Mouse (Mus musculus) heart, postnatal 0 days (tissue): Measurements from ENCODE around the gene Hrct1. TPM values are rescaled to one million over a fixed set of nuclear protein-coding genes. Genes with fewer than 3 reads are reported as not detected.

Experiments used
- ATAC-seq: fragments of 200-750 bp; cut with Nextera tagmentation; 2 replicates; pipeline ENCODE4 v1.8.0; 2017; ENCODE audit warnings: low read depth, moderate number of reproducible peaks, moderate library complexity; ENCODE audit not compliant: insufficient read depth
- DNase-seq: peaks from one replicate; pipeline ENCODE4 v3.0.0-alpha.2; 2016; ENCODE audit warnings: low spot score
- H3K27ac ChIP-seq: fragments of 300-500 bp; sonication (generic); 2 replicates; pipeline ENCODE4 v1.5.1; 2014; ENCODE audit warnings: low read depth, mild to moderate bottlenecking
- H3K27me3 ChIP-seq: fragments of 300-500 bp; sonication (generic); 2 replicates; pipeline ENCODE4 v1.6.1; 2014; ENCODE audit warnings: low read length, mixed read lengths; ENCODE audit not compliant: control insufficient read depth, insufficient read depth
- H3K36me3 ChIP-seq: fragments of 300-500 bp; sonication (generic); replicated peaks from 2 replicates; pipeline ENCODE4 v1.6.1; 2014; ENCODE audit warnings: low read length, mixed read lengths; ENCODE audit not compliant: control insufficient read depth, insufficient read depth
- H3K4me1 ChIP-seq: fragments of 300-500 bp; sonication (generic); 2 replicates; pipeline ENCODE4 v1.6.1; 2014; ENCODE audit warnings: antibody characterized with exemption; ENCODE audit not compliant: control insufficient read depth, insufficient read depth
- H3K4me2 ChIP-seq: fragments of 300-500 bp; sonication (generic); 2 replicates; pipeline ENCODE4 v1.6.1; 2014; ENCODE audit warnings: low read depth, mild to moderate bottlenecking, low read length, moderate library complexity
- H3K4me3 ChIP-seq: fragments of 300-500 bp; sonication (generic); 2 replicates; pipeline ENCODE4 v1.5.1; 2014; ENCODE audit warnings: low read depth, low read length
- H3K9ac ChIP-seq: fragments of 300-500 bp; sonication (generic); replicated peaks from 2 replicates; pipeline ENCODE4 v1.6.1; 2014; ENCODE audit warnings: low read depth, low read length, mixed read lengths
- H3K9me3 ChIP-seq: fragments of 300-500 bp; sonication (generic); replicated peaks from 2 replicates; pipeline ENCODE4 v1.6.1; 2016; ENCODE audit warnings: low read length; ENCODE audit not compliant: control insufficient read depth
- CTCF ChIP-seq: IDR thresholded peaks from 2 replicates; pipeline ENCODE4 v1.5.1; 2016; ENCODE audit warnings: antibody characterized with exemption, control low read depth, low read depth
- EP300 ChIP-seq: IDR thresholded peaks from 2 replicates; pipeline ENCODE4 v1.6.1; 2016; ENCODE audit warnings: antibody characterized with exemption, low read depth
- WGBS: fragments of 180-500 bp; shearing (Covaris S2); extraction: QIAGEN DNeasy Blood & Tissue Kit; methylation state at CpG from one replicate; pipeline ENCODE4 v1.1.7; 2014; 5-methylcytosine and 5-hydroxymethylcytosine counted together
- polyA plus RNA-seq: library from polyadenylated mRNA; unstranded; fragments of >200 nt; fragmentation: Nextera tagmentation; extraction: Ambion mirVana; gene quantifications from 2 replicates; pipeline ENCODE4 v1.2.1, GENCODE M21; 2015
- total RNA-seq: library from RNA; depleted of rRNA; stranded (reverse); fragments of >200 nt; gene quantifications from 2 replicates; pipeline ENCODE4 v1.2.3, GENCODE M21; 2014; ENCODE audit warnings: low replicate concordance

Hrct1 gene
- total and polyA plus RNA-seq, 2 experiments from 2014 or later, result 4.5 to 9.5 TPM

- H3K27me3 ChIP-seq, result no peaks in the 10 kb centered on the region
- TF ChIP-seq CTCF (no peak), EP300 (peak; percentile 98)
- H3K4me1 ChIP-seq, result peaks cover 61% of the 10 kb centered on the region
- no peak overlapping the region for H3K4me3 ChIP-seq
- ATAC-seq (peak; percentile 77), DNase-seq (peak; percentile 94)
- H3K9ac ChIP-seq, result no peak overlapping the region
- 5% methylated on average over 5 of the region's 5 CpGs for WGBS
- H3K9me3 ChIP-seq, result no peaks in the 10 kb centered on the region
- peak overlapping the region; percentile 97 for H3K27ac ChIP-seq
- no peaks in the 10 kb centered on the region for H3K36me3 ChIP-seq
- H3K4me2 ChIP-seq, result peak overlapping the region; percentile 26; the same call in 1 of the 2 replicates
These were observed 1.6 kb downstream of the Hrct1 start for GRCm38 (mm10) chr4:43728576-43728954.

GRCm38 (mm10) chr4:43729126-43729525 lies 2.1 kb downstream of the Hrct1 start:
- 0 out of 2 replicates have a peak, but pooled peaks have one; percentile 0 for ATAC-seq
- no peaks in the 10 kb centered on the region for H3K36me3 ChIP-seq
- WGBS, result 25% methylated on average over 3 of the region's 3 CpGs
- peak overlapping the region; percentile 97 for H3K27ac ChIP-seq
- no peaks in the 10 kb centered on the region for H3K27me3 ChIP-seq
- no peak for TF ChIP-seq EP300
- TF ChIP-seq CTCF, result no peak
- H3K4me1 ChIP-seq, result peaks cover 61% of the 10 kb centered on the region
- H3K4me2 ChIP-seq, result peak overlapping the region; percentile 26; the same call in 1 of the 2 replicates
- H3K9me3 ChIP-seq, result no peaks in the 10 kb centered on the region
- no peak overlapping the region for H3K4me3 ChIP-seq
- no peak overlapping the region for H3K9ac ChIP-seq
- DNase-seq, result peak; percentile 52

- no peaks in the 10 kb centered on the region for H3K9me3 ChIP-seq
- 29% methylated on average over 14 of the region's 14 CpGs for WGBS
- H3K27ac ChIP-seq, result peak within 1 kb of the TSS; percentile 97
- H3K4me3 ChIP-seq, result no peak within 1 kb of the TSS
- H3K4me2 ChIP-seq, result peak within 1 kb of the TSS; percentile 26; the same call in 1 of the 2 replicates
- H3K9ac ChIP-seq, result peak within 1 kb of the TSS; percentile 28; the same call in 1 of the 2 replicates
- TF ChIP-seq CTCF (no peak), EP300 (peak; percentile 68; the same call in 1 of the 2 replicates)
- H3K36me3 ChIP-seq, result no peaks in the 10 kb centered on the region
- ATAC-seq, result peak; percentile 29
- no peaks in the 10 kb centered on the region for H3K27me3 ChIP-seq
- peaks cover 61% of the 10 kb centered on the region for H3K4me1 ChIP-seq
- peak; percentile 70 for DNase-seq
These were observed 3.0 kb downstream of the Hrct1 start, which contains the start of gene Spaar for GRCm38 (mm10) chr4:43729794-43730550. Gene Spaar (plus strand): TSS chr4:43730034.

GRCm38 (mm10) chr4:43730750-43731297 lies 3.8 kb downstream of the Hrct1 start:
- DNase-seq (no peak), ATAC-seq (no peak)
- TF ChIP-seq CTCF (no peak), EP300 (no peak)
- Histone ChIP-seq H3K27ac (peak overlapping the region; percentile 97), H3K4me3 (no peak overlapping the region), H3K36me3 (no peaks in the 10 kb centered on the region), H3K9me3 (no peaks in the 10 kb centered on the region), H3K4me1 (peaks cover 64% of the 10 kb centered on the region), H3K27me3 (no peaks in the 10 kb centered on the region), H3K9ac (peak overlapping the region; percentile 28; the same call in 1 of the 2 replicates), H3K4me2 (0 out of 2 replicates have a peak overlapping the region, but pooled peaks have one; percentile 15)
- 57% methylated on average over 21 of the region's 21 CpGs for WGBS

GRCm38 (mm10) chr4:43732171-43732570 lies 5.2 kb downstream of the Hrct1 start:
- Histone ChIP-seq H3K4me1 (peaks cover 56% of the 10 kb centered on the region), H3K36me3 (no peaks in the 10 kb centered on the region), H3K27me3 (no peaks in the 10 kb centered on the region), H3K4me3 (no peak overlapping the region), H3K27ac (peak overlapping the region; percentile 46; the same call in 1 of the 2 replicates), H3K9ac (0 out of 2 replicates have a peak overlapping the region, but pooled peaks have one; percentile 20), H3K4me2 (0 out of 2 replicates have a peak overlapping the region, but pooled peaks have one; percentile 16), H3K9me3 (no peaks in the 10 kb centered on the region)
- DNase-seq (no peak), ATAC-seq (no peak)
- TF ChIP-seq CTCF (no peak), EP300 (no peak)
- 0% methylated on average over 1 of the region's 1 CpGs for WGBS
